Mouse (Mus musculus): ENCODE results near the gene Zfp276.

The Zfp276 gene

DNA sequence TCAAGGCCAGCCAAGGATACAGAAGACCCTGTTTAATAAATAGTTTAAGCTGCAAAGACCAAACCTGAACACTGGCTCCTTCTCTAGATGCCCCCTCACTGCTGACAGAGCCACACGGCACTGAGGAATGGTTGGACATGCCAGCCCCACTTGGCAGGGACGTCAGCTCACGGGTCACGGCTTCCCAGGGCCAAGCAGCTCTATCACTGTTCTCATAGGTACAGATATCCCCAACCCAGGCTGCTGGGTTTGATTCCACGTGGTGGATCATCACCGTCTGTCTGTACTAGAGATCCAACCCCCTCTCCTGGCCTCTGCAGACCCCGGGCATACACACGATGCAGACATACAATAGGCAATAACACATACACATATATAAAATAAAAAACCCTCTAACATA is 36.7 kb downstream of the Zfp276 start:
- 95% methylated on average over 8 of the region's 8 CpGs for WGBS

DNA sequence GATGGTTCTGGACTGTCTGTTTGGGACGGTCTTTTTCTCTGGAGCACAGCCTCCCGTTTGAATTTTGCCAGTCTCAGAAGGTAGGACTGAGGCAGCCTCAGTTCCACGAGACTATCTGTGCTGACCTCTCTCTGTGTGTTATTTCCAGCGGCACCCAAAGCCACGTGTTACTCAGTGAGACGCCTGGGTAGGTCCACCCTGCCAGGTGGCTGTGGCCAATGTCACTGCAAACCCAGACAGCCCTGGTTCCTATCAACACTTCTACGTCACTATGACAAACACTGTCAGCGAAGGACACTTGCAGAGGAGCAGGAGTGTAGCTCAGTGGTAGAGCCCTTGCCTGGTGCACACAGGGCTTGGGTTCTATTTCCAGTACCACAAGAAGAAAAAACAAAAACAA is 37.7 kb downstream of the Zfp276 start:
- WGBS = 96% methylated on average over 8 of the region's 8 CpGs

DNA sequence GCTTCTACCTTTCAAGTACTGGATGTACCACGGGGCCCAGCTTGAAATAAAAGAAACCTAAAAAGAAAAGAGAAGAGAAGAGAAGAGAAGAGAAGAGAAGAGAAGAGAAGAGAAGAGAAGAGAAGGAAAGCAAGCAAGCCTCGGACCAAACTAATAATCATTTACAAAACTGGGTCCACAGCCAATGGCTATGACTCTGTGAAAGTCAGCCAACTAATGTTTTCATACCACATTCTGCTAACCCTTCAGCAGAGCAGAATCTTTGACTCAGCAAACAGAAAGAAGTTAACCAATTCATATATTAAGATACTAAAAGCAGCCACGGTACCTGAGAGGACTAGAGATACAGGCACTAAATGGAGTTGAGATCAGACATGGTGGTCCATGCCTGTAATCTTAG is 38.3 kb downstream of the Zfp276 start:
- 91% methylated on average over 3 of the region's 3 CpGs for WGBS

GRCm38 (mm10) chr8:123292785-123293184 is 38.8 kb downstream of the Zfp276 start:
- 81% methylated on average over 2 of the region's 2 CpGs for WGBS

DNA sequence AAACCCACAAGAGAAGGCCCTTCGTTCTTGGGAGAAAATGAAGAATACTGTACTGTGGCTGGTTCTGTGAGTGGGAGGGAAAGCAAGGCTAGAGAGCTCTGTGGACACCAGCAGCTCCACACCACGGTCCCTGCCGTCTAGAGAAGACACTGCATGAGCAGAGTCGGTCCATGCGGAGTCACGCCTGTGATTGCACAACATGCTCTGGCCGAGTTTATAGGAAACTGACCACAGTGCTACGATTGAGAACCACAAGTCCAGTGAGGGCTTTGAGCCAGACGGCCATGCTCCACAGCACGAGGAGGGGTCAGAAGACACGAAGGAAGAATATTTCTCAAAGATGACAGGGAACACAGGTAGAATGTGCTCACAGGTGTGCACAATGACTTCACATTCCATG is 44.3 kb downstream of the Zfp276 start:
- WGBS = 94% methylated on average over 11 of the region's 11 CpGs

DNA sequence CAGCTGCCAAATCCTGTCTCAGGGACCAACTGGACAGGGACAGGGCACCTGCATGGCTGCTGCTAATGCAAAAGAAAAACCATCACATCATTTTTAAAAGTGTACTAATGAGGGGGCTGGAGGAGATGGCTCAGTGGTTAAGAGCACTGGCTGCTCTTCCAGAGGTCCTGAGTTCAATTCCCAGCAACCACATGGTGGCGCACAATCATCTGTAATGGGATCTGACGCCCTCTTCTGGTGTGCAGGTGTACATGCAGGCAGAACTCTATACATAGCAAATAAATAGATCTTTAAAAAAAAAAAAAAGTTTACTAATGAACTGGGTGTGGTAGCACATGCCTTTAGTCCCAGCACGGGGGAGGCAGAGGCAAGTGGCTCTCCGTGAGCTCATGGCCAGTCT is 54.7 kb downstream of the Zfp276 start:
- WGBS = 75% methylated on average over 4 of the region's 4 CpGs

DNA sequence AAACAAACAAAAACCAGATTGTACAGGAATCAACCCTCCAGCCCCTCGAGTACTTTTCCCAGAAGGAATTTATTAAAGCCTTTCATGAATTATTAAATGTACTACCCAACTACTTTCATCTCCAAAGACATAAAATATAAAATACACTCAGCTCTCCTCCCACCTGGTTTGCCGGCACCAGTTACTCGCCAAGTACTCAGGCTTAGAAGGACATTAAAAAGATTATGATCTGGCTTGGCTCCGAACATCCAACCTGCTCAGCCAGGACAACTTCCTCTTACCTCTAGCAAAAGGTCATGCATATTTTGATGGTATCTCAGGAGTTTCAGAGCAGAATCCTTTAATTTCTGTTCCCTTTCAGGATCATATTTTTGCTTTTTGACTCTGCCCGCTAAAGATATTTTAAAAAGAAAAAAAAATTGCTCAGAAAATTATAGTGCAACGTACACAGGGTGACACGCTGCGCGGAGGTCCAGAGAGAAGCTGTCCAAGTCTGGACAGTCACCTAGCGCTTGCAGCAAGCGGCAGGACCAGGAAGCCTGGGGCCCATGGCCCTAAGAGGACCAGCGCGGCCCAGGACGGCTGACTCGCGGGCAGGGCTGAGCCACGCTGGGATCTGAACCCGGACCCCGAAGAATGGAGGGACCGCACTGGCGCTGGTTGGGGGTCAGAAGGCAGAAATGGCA is 63.9 kb downstream of the Zfp276 start:
- WGBS = 7% methylated on average over 21 of the region's 21 CpGs

- under 1% methylated on average over 24 of the region's 24 CpGs for WGBS
Observed at GRCm38 (mm10) chr8:123318467-123318911, 64.5 kb downstream of the Zfp276 start, which contains the start of gene Fanca. Fanca (minus strand) TSS chr8:123318576.
